Mouse (Mus musculus): ENCODE results near the gene Slc30a7. TPM values are rescaled to one million over a fixed set of nuclear protein-coding genes. Genes with fewer than 3 reads are reported as not detected.

The Slc30a7 gene
- polyA plus RNA-seq, 1 experiment from 2014 or later: 36.9 TPM

GRCm38 (mm10) chr3:115979000-115979399, 28.2 kb downstream of the Slc30a7 start:
- no peaks in the 10 kb centered on the region for H3K9me3 ChIP-seq (ENCODE audit: control insufficient read depth)
- peaks cover 60% of the 10 kb centered on the region for H3K36me3 ChIP-seq (ENCODE audit: control insufficient read depth, insufficient read depth)
- WGBS: 27% methylated on average over 1 of the region's 1 CpGs
- H3K27me3 ChIP-seq (replicated peaks; ENCODE audit: control insufficient read depth, insufficient read depth, low read length): no peaks in the 10 kb centered on the region
- no peak overlapping the region for H3K4me2 ChIP-seq (replicated peaks; ENCODE audit: low read depth)
- H3K27ac ChIP-seq (ENCODE audit: low read depth, low read length): no peak overlapping the region
- H3K4me3 ChIP-seq (ENCODE audit: low read depth, low read length): no peak overlapping the region
- TF ChIP-seq CTCF (IDR thresholded peaks at IDR 0.05; ENCODE audit: low read depth): peak; percentile 53
- H3K4me1 ChIP-seq (replicated peaks; ENCODE audit: control insufficient read depth, insufficient read depth, low read length): no peaks in the 10 kb centered on the region
- no peak for ATAC-seq
- no peak overlapping the region for H3K9ac ChIP-seq (ENCODE audit: low read depth, low read length)

DNA sequence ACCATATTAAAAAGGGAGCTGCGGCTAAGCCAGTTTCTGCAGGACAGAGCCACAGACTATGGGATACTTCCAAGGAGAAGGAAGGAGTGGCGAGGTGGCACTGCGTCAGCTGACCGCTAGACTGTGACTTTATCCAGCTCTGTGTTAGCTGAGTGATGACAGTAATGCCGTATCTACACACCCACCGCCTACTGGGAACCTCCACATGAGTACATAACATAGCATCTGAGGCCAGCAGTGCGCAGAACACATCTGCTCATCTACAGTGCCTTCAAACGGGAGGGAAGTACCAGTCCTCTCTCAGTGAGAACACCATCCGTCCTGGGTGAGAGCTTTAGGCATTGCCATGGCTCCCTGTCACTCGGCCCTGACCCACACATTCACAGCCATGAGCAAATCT, 32.2 kb downstream of the Slc30a7 start:
- no peak for TF ChIP-seq CTCF (IDR thresholded peaks at IDR 0.05; ENCODE audit: low read depth)
- Histone ChIP-seq H3K4me1 (replicated peaks; ENCODE audit: control insufficient read depth, insufficient read depth, low read length) (no peaks in the 10 kb centered on the region), H3K4me2 (replicated peaks; ENCODE audit: low read depth) (no peak overlapping the region), H3K27ac (ENCODE audit: low read depth, low read length) (no peak overlapping the region), H3K27me3 (replicated peaks; ENCODE audit: control insufficient read depth, insufficient read depth, low read length) (no peaks in the 10 kb centered on the region), H3K9ac (ENCODE audit: low read depth, low read length) (no peak overlapping the region), H3K4me3 (ENCODE audit: low read depth, low read length) (no peak overlapping the region), H3K9me3 (ENCODE audit: control insufficient read depth) (no peaks in the 10 kb centered on the region), H3K36me3 (ENCODE audit: control insufficient read depth, insufficient read depth) (peaks cover 65% of the 10 kb centered on the region)
- whole genome bisulfite sequencing: 91% methylated on average over 10 of the region's 10 CpGs
- no peak for ATAC-seq

DNA sequence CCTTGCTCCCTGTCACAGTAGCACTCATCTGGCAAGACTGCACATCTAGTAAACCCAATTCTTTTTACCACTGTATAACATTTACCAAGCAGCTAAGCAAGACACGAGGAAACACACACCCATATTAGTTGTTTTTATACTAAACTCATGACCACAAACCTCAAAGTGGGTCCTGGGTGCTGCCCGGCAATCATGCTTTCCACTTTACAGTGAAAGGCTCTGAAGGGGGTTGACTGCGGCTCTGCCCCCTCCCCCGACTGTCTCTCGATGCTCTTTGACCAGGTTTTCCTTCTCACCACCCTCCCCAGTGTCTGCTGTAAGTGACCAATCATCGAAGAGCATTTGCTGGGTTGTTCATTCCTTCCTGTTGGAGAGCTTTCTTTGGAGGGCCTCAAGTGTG, 33.0 kb downstream of the Slc30a7 start:
- H3K4me2 ChIP-seq (replicated peaks; ENCODE audit: low read depth): no peak overlapping the region
- TF ChIP-seq CTCF (IDR thresholded peaks at IDR 0.05; ENCODE audit: low read depth): no peak
- peaks cover 60% of the 10 kb centered on the region for H3K36me3 ChIP-seq (ENCODE audit: control insufficient read depth, insufficient read depth)
- WGBS: 93% methylated on average over 6 of the region's 6 CpGs
- no peaks in the 10 kb centered on the region for H3K9me3 ChIP-seq (ENCODE audit: control insufficient read depth)
- H3K27ac ChIP-seq (ENCODE audit: low read depth, low read length): no peak overlapping the region
- ATAC-seq: no peak
- H3K9ac ChIP-seq (ENCODE audit: low read depth, low read length): no peak overlapping the region
- no peaks in the 10 kb centered on the region for H3K27me3 ChIP-seq (replicated peaks; ENCODE audit: control insufficient read depth, insufficient read depth, low read length)
- no peaks in the 10 kb centered on the region for H3K4me1 ChIP-seq (replicated peaks; ENCODE audit: control insufficient read depth, insufficient read depth, low read length)
- H3K4me3 ChIP-seq (ENCODE audit: low read depth, low read length): no peak overlapping the region

GRCm38 (mm10) chr3:115971891-115972646, 35.1 kb downstream of the Slc30a7 start:
- Histone ChIP-seq H3K36me3 (ENCODE audit: control insufficient read depth, insufficient read depth) (peaks cover 51% of the 10 kb centered on the region), H3K4me1 (replicated peaks; ENCODE audit: control insufficient read depth, insufficient read depth, low read length) (no peaks in the 10 kb centered on the region), H3K4me3 (ENCODE audit: low read depth, low read length) (no peak overlapping the region), H3K27ac (ENCODE audit: low read depth, low read length) (no peak overlapping the region), H3K4me2 (replicated peaks; ENCODE audit: low read depth) (no peak overlapping the region), H3K9me3 (ENCODE audit: control insufficient read depth) (no peaks in the 10 kb centered on the region), H3K9ac (ENCODE audit: low read depth, low read length) (no peak overlapping the region), H3K27me3 (replicated peaks; ENCODE audit: control insufficient read depth, insufficient read depth, low read length) (no peaks in the 10 kb centered on the region)
- TF ChIP-seq CTCF (IDR thresholded peaks at IDR 0.05; ENCODE audit: low read depth): no peak
- WGBS: 94% methylated on average over 14 of the region's 14 CpGs
- ATAC-seq: no peak

DNA sequence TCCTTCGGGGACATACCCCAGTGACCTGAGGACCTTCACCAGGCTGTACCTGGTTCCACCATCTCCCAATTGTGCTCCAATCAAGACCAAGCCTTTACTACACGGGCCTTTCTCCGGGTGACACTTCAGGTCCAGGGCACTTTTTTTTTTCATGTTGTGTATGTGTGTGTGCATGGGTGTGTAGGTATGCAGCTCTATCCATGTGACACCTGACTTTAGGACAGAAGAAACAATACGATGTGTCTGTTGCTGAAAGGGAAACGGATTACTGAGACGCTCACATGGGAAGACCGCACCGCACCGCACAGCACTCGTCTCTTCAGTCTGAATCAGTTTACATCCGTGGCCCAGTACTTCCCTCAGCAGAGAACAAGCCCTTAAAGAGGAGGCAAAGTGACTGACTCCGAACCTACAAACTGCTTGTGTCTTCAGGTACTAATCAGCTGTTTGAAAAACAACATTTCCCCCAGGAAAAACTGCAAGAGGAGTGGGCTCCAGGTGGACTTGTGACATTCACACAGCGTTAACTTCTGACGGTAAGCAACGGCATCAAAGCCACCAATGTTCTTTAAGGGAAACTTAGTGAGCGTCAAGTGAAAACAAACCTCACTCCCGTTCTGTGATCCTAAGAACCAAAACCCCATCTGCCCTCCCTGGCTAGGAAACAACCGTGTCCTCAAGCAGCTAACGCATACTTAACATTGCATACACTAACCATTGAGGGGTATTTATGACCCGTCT, 36.0 kb downstream of the Slc30a7 start:
- no peak overlapping the region for H3K4me2 ChIP-seq (replicated peaks; ENCODE audit: low read depth)
- H3K27me3 ChIP-seq (replicated peaks; ENCODE audit: control insufficient read depth, insufficient read depth, low read length): no peaks in the 10 kb centered on the region
- H3K4me3 ChIP-seq (ENCODE audit: low read depth, low read length): no peak overlapping the region
- ATAC-seq: no peak
- H3K36me3 ChIP-seq (ENCODE audit: control insufficient read depth, insufficient read depth): peaks cover 50% of the 10 kb centered on the region
- H3K9ac ChIP-seq (ENCODE audit: low read depth, low read length): no peak overlapping the region
- no peak for TF ChIP-seq CTCF (IDR thresholded peaks at IDR 0.05; ENCODE audit: low read depth)
- 96% methylated on average over 20 of the region's 20 CpGs for WGBS
- no peak overlapping the region for H3K27ac ChIP-seq (ENCODE audit: low read depth, low read length)
- H3K9me3 ChIP-seq (ENCODE audit: control insufficient read depth): no peaks in the 10 kb centered on the region
- no peaks in the 10 kb centered on the region for H3K4me1 ChIP-seq (replicated peaks; ENCODE audit: control insufficient read depth, insufficient read depth, low read length)

- H3K27ac ChIP-seq (ENCODE audit: low read depth, low read length): no peak overlapping the region
- no peak overlapping the region for H3K4me2 ChIP-seq (replicated peaks; ENCODE audit: low read depth)
- H3K4me1 ChIP-seq (replicated peaks; ENCODE audit: control insufficient read depth, insufficient read depth, low read length): no peaks in the 10 kb centered on the region
- H3K9me3 ChIP-seq (ENCODE audit: control insufficient read depth): no peaks in the 10 kb centered on the region
- no peak for TF ChIP-seq CTCF (IDR thresholded peaks at IDR 0.05; ENCODE audit: low read depth)
- no peak overlapping the region for H3K9ac ChIP-seq (ENCODE audit: low read depth, low read length)
- no peaks in the 10 kb centered on the region for H3K27me3 ChIP-seq (replicated peaks; ENCODE audit: control insufficient read depth, insufficient read depth, low read length)
- WGBS: 87% methylated on average over 10 of the region's 10 CpGs
- H3K4me3 ChIP-seq (ENCODE audit: low read depth, low read length): no peak overlapping the region
- peaks cover 41% of the 10 kb centered on the region for H3K36me3 ChIP-seq (ENCODE audit: control insufficient read depth, insufficient read depth)
- ATAC-seq: no peak
Measured at GRCm38 (mm10) chr3:115968745-115969530, 38.3 kb downstream of the Slc30a7 start.

All from intestine, postnatal 0 days (tissue).